Mouse (Mus musculus) cerebellum, adult 8-10 months (tissue): ENCODE results near the gene Pclo.
"Not testable (repeated sequence)": the region's sequence is repeated elsewhere in the genome, so short reads cannot be mapped to it uniquely, and the experiment has no call there.

Source experiments
- DNase-seq: peaks from one replicate; pipeline ENCODE4 v3.0.0; 2022

Pclo gene

DNA sequence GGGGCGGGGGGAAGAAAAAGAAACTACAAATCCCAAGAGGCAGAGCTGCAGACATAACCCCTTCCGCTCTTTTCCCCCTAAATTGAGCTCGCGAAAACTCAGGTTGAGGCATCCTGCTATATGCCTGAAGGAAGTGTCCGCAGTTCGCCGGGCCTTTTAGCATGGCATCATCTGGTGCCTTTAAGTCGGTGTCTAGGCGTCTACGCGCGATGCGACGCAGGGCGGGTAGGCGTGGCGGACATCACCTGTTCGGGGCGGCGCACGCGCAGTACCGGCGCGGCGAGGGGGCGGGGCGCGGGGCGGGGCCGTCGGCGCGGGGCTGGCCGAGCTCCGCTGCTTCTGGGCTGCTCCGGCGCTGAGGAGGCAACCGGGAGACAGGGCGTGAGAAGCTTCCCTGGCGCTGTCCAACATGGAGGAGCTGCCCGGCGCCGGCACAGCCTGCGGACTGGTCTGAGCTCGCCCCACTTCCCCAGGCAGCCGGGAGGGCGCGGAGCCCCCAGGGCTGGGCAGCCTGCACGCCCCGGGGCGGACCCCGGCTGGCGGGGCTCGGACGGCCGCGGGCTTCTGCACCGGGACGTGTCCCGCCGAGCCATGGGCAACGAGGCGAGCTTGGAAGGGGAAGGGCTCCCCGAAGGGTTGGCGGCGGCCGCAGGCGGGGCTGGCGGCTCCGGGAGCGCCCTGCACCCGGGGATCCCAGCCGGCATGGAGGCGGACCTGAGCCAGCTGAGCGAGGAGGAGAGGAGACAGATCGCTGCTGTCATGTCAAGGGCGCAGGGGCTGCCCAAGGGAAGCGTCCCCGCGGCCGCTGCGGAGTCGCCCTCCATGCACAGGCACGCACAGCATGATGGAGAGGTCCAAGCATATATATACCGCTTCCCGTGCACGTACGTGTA, at the start of gene Pclo:
Pclo (plus strand) TSS at position 288 of the 893 bp plus-strand sequence.
- peak; percentile 89 for DNase-seq

DNA sequence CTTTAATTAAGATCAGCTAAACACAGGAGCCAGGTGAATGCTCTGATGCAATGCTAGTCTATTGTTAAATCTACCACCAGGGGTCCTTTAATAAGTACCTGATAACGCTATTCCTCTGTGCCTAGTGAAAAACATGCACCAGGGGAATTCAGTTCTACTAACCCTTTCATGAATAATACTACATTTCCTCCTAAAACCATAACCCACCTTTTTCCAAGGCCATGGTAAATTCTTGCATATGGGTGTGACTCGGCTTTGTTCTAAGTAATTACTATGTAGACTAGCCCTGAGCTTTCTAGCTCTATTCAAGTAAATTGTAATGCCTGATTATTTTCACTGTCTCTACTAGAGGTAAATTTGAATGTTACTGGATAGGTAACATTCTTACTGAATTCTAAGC, 20.3 kb upstream of the Pclo start:
- DNase-seq: not testable (repeated sequence)

DNA sequence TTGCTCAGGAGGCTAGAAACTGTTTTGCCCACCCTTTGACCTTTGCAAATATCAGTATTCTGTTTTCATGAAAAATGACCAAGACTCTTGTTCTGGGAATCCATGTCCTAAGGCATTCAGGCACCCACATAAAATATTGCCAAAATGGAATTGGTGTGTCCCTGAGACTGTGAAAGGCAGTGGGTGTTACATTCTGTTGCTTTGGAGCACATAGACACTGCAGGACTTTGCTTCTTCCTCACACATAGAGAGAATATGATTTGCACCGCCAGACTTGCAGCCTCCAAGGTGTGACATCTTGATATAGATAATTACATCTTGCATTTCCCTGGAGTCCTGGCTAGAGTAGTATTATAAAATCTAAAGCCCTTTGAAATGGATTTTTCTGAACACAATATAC, 6.2 kb upstream of the Pclo start:
- DNase-seq: no peak

DNA sequence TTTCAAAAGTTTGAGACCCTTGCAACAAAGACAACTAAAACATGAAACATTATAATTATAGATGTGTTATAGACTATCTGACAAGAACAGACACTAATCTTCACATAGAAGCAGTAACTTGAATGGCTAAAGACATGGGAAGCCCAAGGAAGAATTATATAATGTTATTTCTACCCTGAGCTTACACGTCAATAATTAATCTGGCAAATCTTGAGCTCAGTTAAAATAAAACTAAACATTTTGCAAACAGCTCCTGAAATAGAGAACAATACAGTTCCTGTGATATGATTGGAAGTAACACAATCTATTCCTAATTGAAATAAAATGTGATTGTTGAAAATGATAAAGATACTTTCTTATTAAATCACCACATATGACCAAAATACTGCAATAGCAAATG, 5.1 kb upstream of the Pclo start:
- no peak for DNase-seq

DNA sequence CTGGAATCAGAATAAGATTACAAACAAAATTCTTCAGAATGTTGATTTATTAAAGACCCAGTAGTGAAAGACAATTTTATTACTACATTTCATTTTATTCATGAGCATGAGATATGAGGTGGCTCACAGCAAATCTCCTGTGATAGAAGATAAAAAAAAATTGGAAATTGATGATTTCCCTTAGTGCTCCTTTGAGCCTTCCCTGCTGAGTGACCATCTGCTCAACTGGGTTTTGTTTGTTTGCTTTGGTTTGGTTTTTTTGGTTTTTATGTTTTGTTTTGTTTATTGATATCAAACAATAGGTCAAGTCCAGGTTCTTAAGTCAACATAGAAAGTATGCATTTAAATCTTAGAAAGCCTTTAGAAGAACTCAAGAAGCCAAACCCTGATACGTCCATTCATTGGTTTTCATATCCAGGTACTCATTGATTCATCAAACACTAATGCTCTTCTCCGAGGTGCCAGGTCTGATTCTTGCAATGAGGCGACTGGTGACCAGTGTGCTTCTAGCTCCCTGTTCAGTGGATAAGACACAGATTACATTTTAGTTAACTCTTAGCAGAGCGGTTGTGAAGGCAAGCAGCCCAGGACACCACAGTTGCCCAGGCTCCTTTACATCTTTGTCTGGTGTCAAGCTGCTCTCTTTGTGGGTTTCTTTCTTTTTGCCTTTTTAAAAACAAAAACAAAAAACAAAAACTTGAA, 3.6 kb downstream of the Pclo start:
- peak; percentile 48 for DNase-seq

GRCm38 (mm10) chr5:14522006-14522405, 7.3 kb downstream of the Pclo start:
- no peak for DNase-seq

DNA sequence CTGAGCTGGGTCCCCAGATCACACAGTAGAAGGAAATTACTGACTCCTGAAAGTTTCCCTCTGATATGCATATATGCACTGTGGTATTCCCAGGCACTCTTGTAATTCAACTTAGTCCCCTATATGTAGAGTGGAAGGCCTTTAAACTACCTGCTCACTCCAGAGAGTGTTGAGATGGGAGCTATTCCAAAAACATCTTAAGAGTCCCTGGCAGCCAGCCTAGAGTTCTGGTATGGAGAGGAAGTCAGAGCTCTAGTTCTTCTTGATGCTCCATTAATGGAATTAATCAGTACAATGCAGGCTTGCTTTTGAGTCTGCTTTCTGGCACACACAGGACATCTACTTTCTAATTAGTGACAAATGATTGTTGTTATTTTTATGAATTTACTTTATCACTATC, 11.3 kb downstream of the Pclo start:
- DNase-seq: peak; percentile 64

DNA sequence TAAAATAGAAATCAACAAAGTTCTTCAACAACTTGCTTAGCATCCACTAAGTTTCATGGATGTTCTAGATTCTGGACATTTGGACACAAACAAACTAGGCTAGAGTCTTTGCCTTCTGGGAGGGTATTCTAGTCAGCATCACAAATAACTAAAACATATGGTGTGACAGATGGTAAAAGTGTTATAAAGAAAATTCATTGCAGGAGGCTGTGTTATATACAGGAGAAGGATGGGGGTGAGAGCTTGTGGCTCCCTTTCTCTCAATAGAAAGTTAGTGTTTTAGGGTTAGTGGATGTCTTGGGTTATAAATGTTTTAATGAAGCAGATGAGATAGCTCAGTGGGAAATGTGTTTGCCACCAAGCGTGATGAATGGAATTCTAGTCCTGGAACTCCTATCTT, 13.1 kb downstream of the Pclo start:
- DNase-seq: peak; percentile 41

GRCm38 (mm10) chr5:14531906-14532305, 17.2 kb downstream of the Pclo start:
- DNase-seq: no peak

DNA sequence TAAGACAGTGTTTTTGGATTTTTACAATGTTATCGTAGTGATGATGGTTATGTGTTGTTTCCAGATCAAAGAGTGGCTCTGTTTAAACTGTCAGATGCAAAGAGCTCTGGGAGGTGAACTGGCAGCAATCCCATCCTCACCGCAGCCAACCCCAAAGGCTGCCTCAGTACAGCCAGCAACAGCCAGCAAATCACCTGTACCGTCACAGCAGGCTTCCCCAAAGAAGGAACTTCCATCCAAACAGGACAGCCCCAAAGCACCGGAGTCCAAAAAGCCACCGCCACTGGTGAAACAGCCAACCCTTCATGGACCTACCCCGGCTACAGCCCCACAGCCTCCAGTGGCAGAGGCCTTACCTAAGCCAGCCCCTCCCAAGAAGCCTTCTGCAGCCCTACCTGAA, 24.6 kb downstream of the Pclo start:
- peak; percentile 55 for DNase-seq

DNA sequence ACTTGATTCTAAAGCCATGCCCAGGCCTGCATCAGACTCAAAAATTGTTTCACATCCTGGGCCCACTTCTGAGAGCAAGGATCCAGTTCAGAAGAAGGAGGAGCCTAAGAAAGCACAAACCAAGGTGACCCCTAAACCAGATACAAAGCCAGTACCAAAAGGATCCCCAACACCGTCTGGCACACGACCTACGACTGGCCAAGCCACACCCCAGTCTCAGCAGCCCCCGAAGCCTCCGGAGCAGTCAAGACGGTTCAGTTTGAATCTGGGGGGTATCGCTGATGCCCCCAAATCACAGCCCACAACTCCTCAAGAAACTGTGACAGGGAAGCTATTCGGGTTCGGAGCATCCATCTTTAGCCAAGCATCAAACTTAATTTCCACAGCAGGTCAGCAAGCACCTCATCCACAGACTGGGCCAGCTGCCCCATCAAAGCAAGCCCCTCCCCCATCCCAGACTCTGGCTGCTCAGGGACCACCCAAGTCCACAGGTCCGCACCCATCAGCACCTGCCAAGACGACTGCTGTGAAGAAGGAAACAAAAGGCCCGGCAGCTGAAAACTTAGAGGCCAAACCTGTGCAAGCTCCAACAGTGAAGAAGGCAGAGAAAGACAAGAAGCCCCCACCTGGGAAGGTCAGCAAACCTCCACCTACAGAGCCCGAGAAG, 25.4 kb downstream of the Pclo start:
- DNase-seq: no peak

DNA sequence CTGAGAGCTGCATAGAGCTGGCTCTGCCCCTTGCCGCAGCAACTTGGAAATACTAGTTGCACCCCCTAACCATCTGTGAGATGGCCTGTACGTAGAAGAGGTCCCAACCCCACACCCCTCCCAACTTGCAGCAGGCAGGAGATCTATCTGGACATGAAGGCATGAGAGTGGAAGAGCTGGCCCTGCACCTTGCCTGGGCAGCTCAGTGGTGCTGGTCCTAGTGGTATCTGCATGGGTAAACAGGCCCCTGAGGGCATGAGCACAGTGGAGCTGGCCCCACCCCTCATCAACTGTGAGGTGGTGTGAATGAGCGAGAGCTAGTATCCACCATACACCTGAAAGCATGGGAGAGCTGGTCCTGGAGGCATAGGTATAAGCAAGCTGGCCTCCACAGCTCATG, 60.9 kb downstream of the Pclo start:
- no peak for DNase-seq

GRCm38 (mm10) chr5:14591479-14591878, 76.8 kb downstream of the Pclo start:
- no peak for DNase-seq

DNA sequence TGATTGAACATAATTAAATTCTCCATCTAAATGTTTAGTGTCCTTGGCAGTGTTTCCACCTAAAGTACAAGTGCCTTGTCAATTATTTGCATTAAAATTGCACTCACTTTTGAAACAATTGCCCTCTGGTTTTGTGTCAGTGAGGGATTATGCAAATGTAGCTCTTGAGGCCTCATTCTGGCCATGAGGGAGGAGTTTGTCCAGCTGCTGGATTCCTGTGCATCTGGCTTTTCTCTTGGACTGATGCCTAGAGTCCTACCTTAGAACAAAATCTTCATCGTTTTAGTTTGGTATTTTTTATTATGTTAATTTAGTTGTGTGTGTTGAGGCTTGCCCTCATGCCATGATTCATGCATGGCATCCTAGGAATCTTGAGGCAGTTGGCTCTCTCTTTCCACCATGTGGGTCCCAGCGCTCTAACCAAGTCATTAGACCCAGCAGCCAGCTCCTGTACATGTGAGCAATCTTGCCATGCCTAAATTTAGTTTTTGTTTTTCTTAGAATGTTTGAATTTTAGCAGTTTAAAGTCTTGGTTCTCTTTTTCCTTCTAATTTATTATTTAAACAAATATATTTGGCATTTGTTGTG, 80.8 kb downstream of the Pclo start:
- no peak for DNase-seq

DNA sequence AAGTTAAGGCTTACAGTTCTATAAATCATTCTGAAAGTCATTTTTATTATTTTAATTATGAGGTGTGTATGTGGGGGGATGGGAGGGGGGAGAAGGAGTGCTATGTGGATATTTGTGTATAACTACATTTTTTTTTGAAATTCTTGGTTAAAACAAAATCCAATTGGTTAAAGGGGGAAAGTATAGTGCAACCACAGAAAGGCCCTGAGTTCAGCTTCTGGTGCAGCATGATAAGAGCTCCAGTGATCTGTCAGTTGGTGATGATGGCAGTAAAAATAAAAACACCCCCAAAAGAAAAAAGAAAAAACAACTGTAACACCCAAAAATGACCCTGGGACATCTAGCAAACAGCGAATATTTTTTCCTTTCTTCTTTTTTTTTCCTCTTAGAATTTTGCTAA, 93.6 kb downstream of the Pclo start:
- no peak for DNase-seq

DNA sequence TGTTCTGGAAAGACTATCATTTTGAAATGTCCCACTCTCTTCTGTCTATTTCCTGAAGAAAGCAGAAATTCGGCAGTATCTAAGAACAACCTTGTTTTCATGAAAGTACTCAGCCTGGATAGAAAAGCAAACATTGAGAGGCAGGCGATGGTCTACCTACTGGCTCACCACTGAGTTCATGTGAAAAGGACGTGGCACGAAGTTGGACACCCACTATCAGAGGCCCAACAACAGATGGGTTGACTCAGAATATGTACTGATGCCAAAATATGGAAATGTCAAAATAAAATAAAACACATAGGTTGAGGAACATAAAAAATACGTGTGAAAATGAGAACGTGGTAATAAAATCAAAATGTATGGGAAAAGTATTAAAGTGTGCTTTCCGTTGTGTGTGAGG, 106.4 kb downstream of the Pclo start:
- DNase-seq: peak; percentile 47

DNA sequence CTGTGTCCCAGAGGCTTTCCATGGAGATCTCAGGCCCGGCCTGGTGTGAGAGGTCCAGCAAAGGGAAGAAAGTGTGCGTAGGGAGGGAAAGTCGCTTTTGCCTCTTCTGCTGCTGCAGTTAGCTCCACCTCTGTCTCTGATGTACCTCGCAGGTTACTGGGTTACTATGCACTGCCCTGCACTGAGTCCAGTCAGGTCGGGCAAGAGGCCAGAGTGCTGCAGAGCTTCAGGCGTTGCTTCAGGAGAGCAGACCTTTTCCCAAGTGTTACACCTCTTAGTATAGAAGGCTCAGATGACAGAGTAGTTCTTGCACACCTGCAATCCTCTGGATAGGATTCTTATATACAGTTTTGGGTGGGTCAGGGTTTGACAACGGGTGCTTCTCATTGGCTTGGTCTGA, 108.6 kb downstream of the Pclo start:
- peak; percentile 50 for DNase-seq

- DNase-seq: peak; percentile 58
Measured at GRCm38 (mm10) chr5:14641260-14641659, 126.5 kb downstream of the Pclo start.

- peak; percentile 59 for DNase-seq
Measured at GRCm38 (mm10) chr5:14645856-14646255, 131.1 kb downstream of the Pclo start.

- DNase-seq: no peak
Measured at GRCm38 (mm10) chr5:14660637-14661036, 145.9 kb downstream of the Pclo start.

GRCm38 (mm10) chr5:14662180-14662579, 147.5 kb downstream of the Pclo start:
- no peak for DNase-seq

DNA sequence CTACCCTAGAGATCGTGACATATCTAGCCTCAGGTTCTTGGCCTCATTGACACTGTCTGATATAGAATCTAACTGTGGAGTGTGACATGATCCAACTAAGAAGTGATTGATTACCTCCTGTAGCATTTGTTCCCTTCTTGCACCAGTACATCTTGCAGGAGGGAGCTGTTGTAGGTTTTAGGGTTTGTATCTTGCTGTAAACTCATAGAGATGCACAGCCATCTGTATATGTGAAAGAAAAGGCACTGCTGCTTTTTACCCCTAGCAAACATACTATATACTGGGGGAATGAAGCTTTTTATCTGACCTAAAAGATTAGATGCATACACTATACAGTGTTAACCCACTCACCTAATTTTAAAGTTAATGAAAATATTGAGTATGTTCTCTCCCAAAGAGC, 147.9 kb downstream of the Pclo start:
- DNase-seq: no peak

DNA sequence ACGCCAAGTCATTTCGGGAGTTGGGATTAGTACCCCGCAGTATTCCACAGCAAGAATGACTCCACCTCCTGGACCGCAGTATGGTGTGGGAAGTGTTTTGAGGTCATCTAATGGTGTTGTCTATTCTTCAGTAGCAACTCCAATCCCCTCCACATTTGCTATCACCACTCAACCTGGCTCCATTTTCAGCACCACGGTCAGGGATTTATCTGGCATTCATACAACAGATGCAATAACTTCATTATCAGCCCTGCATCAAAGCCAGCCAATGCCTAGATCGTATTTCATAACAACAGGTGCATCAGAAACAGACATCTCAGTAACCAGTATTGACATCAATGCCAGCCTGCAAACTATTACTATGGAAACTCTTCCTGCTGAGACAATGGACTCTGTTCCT, 165.7 kb downstream of the Pclo start:
- no peak for DNase-seq
